Mouse (Mus musculus) adipocyte (in vitro differentiated cells): ENCODE measurements around the gene Foxp1.

Experiments
- DNase-seq: peaks from one replicate; pipeline ENCODE4 v3.0.0-alpha.2; 2016; ENCODE audit warnings: low spot score

Foxp1 gene

DNA sequence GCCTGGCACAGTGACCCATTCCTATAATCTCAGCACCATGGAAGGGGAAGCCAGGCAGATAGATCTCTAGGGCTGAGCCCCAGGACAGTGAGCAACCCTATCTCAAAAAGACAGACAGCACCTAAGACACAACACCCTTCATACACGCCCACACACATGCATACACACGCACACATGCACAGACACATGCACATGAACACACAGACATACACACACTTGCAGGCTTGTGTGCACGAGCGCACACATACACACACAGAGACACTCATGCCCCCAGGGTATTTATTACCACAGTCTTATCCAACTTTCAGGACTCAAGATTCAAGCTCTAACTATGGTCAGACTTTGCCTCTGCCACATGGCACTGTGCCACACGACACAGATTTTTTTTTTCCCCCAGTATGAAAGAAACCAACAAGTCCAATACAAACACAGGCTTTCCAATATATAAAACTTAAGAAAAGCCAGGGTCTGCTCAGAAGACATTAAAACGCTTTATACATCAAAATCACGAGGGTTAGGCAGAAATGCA is 38.3 kb downstream of the Foxp1 start:
- peak; percentile 50 for DNase-seq

DNA sequence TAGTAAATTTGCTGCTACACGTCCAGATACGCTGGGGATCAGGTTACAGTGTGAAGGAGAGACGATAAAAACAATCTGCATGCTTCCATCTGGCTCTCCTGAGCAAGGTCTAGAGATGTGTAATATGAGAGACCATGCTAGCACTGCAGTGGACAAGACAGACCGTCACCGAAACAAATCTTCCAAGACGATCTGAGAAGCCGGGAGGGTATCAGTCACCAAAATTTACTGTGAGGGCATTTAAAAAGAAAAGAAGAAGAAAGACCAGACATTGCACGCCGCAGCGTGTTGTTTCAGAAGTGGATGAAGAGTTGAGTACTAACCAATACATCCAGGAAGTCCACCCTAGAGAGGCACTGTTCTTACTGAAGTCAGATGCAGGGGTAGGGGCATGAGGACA is 39.0 kb downstream of the Foxp1 start:
- no peak for DNase-seq

- DNase-seq, result no peak
Measured at GRCm38 (mm10) chr6:99481568-99481967, 41.0 kb downstream of the Foxp1 start.

DNA sequence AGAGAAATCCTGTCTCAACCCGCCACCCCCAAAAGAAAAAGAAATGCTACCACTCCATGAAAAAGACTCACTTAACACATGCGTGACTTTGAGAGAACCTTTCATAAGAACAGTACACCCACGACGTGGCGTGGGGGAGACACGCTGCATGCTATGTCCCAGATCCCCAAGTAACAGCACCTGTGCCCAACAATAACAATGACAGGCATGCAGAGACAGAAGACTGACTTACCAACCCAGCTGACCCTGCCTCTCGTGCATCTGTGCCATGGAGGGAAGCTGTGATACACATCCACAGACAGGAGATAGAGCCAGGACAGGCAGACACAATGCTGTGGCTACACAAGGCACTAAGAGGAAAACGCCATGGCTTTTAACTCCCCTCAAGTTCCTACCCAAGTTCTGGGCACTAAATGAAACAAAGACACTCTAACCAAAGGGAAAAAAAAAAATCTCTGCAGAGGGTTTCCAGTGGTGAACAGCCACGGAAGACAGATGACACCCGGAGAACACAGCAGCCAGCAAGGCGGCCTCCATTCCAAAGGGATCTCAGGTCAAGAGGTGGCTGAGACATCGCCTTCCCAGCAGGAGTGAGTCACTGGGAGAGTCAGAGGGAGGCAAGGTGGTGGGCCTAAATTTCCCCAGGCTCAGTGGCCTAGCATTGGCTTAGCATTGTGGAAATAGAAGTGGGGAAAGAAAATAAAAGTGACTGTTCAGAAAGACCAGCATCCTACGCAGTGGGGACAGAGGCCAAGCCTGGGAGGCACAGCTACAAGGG is 43.5 kb downstream of the Foxp1 start:
- DNase-seq, result no peak

- no peak for DNase-seq
Measured at GRCm38 (mm10) chr6:99475040-99475439, 47.5 kb downstream of the Foxp1 start.

GRCm38 (mm10) chr6:99470906-99471305 is 51.6 kb downstream of the Foxp1 start:
- DNase-seq, result no peak

GRCm38 (mm10) chr6:99469134-99469834 is 53.2 kb downstream of the Foxp1 start:
- no peak for DNase-seq

DNA sequence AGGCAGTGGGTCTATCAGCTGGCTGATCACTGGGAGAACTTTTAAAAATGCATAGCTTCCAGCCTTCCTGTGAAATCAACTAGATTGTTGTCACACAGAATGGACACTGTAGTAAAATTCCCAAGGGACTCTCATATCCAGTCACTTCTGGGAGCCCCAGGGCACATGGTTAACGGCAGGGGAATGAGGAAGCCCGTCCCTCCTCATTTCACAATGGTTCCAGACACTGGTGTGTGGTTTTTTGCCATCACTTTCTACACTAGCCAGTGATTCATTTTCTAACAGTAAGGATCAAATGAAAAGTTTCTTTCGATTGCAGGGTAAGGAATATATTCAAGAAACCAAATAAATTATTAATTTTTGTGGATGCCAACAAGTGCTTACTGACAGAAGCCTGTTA is 54.7 kb downstream of the Foxp1 start:
- no peak for DNase-seq

- no peak for DNase-seq
Measured at GRCm38 (mm10) chr6:99467109-99467508, 55.4 kb downstream of the Foxp1 start.

- no peak for DNase-seq
Measured at GRCm38 (mm10) chr6:99466354-99466753, 56.2 kb downstream of the Foxp1 start.

GRCm38 (mm10) chr6:99464449-99464848 is 58.1 kb downstream of the Foxp1 start:
- DNase-seq, result no peak

DNA sequence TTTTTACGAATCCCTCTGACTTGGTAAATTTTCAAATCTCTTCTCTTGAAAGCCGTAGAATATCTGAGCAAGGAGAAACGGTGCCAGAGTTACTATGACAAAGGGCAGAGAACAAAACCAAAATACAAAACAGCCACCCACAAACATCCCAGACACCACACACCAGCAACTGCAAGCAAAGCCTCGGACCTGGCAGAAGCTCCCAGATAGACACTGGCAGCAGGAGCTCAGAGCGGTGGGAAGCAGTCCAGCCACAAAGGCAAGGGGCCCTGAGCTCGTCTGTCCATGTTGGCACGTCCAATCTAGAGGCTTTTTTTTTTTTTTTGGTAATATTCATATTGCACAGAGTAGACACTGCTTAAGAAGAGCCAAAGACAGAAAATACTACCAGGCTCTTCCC is 58.6 kb downstream of the Foxp1 start:
- peak; percentile 88 for DNase-seq

DNA sequence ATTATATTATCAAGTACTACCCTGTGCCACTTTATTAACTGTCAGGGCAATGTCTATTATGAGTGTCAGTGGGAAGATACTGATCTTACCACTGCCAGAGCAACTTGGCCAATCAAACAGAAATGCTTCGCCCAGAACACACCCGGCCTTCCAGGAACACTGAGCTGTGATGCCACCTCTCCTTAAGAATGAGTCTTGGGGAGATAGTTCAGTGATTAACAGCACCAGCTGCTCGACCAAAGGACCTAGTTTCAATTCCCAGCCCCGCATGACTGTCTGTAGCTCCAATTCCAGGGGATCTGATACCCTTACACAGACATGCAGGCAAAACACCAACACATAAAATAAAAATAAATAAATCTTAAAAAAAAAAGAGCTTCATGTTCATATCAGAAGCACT is 63.7 kb downstream of the Foxp1 start:
- DNase-seq, result no peak

- DNase-seq, result no peak
Measured at GRCm38 (mm10) chr6:99453763-99454520, 68.6 kb downstream of the Foxp1 start.

GRCm38 (mm10) chr6:99452638-99453185 is 69.8 kb downstream of the Foxp1 start:
- DNase-seq, result no peak

- no peak for DNase-seq
Measured at GRCm38 (mm10) chr6:99451479-99451878, 71.0 kb downstream of the Foxp1 start.

DNA sequence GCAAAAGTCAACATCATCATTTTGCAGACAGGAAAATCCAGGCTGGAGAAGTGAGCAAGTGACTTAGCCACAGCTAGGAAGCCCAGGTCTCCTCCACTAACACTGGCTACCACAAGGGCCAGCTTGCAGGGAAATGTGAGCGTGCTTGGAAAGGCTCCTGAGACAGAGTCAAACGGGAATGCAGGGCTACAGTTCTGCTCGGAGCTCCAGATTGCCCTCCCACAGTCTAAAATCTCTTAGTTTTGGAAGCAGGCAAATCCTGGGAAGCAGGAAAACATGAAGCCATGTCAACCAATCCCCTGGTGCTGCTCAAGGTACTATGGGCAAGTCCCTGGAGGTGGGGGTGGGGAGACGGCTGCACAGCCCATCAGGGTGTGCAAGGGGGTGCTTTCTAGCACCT is 75.1 kb downstream of the Foxp1 start:
- no peak for DNase-seq

GRCm38 (mm10) chr6:99446801-99447415 is 75.6 kb downstream of the Foxp1 start:
- no peak for DNase-seq

GRCm38 (mm10) chr6:99443460-99443859 is 79.1 kb downstream of the Foxp1 start:
- peak; percentile 68 for DNase-seq

DNA sequence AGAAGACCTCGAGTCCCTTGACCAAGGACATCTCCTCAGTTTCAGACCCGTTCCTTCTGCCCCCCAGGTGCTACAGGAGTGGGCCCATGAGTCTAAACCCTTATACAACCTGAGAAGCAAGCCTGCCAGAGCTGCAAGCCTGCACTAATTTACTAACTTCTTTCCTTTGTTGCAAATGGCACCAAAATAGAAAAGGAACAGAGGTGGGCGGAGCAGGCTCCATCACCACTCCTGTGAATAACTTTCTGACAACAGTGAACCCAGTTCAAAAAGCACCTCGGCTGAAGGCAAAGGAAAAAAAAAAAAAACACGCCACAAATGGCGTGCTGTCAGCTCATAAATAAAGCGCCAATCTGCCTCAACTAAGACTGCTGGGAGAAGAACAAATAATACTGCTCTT is 81.4 kb downstream of the Foxp1 start:
- DNase-seq, result no peak

GRCm38 (mm10) chr6:99440606-99441005 is 81.9 kb downstream of the Foxp1 start:
- DNase-seq, result no peak

DNA sequence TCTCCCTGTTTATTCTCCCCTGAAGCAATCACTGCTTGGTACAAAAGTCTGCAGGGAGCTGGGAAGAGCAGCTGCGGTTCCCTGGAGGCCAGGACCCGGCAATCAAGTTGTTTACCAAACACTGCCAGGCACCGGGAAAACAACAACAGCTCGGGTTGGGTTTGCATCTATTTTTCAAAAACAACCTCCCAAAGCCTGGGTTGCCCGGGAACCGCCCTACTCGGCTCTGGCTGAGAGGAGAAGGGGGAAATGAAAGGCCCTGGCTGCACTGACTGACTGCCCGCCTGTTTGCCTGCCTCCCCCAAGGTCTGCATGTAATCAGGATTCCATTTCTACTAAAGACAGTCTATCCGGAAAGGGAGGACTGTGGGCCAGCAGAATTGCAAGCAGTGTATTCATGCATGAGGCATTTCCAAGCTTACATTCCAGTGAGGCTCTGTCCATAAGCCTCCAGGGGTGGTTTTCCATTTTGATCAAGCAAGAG is 82.6 kb downstream of the Foxp1 start:
- DNase-seq, result peak; percentile 84
